Mouse (Mus musculus): ENCODE results near the gene Pigq. TPM values are rescaled to one million over a fixed set of nuclear protein-coding genes. Genes with fewer than 3 reads are reported as not detected.

The Pigq gene
- total and polyA plus RNA-seq, 3 experiments: 41.4 to 431 (median 136) TPM

DNA sequence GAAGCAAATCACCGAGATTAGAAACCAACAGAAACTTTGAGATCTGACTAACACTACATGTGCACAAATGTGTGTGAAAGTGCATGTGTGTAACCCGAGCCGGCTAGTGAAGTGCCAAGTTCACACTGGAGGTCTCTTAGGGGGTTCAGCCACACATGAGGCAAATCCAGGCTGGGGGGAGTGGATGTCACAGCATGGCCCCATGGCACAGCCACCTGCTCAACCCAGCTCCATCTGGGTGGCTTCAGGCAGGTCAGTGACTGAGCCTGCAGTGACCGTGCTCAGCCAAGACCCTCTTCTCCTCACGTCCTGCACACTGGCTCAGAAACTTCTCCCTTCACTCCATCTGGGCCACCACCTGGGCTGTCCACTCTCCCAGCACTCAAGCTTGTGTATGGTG lies 5.2 kb upstream of the Pigq start:
- TF ChIP-seq GATA2 (IDR thresholded peaks at IDR 0.05; ENCODE audit: borderline replicate concordance, low read depth, low read length): no peak

GRCm38 (mm10) chr17:25948051-25948450 lies 3.3 kb upstream of the Pigq start:
- no peak for TF ChIP-seq POLR2AphosphoS5 (IDR thresholded peaks at IDR 0.05; ENCODE audit: insufficient replicate concordance, low read depth, low read length)
- no peak for TF ChIP-seq TAL1 (conservative IDR thresholded peaks at IDR 0.05; ENCODE audit: low read depth, low read length)
- no peak for TF ChIP-seq GATA1 (IDR thresholded peaks at IDR 0.05; ENCODE audit: borderline replicate concordance, low read length)
- no peak for TF ChIP-seq GATA2 (IDR thresholded peaks at IDR 0.05; ENCODE audit: borderline replicate concordance, low read depth, low read length)
- TF ChIP-seq CTCF (IDR thresholded peaks at IDR 0.05; ENCODE audit: low read depth, low read length): no peak
- Histone ChIP-seq H3K4me1 (ENCODE audit: insufficient read depth, low read depth, low read length) (peaks cover 78% of the 10 kb centered on the region), H3K27me3 (ENCODE audit: insufficient read depth, low read length) (peaks cover 33% of the 10 kb centered on the region), H3K4me3 (ENCODE audit: low read depth, low read length) (no peak overlapping the region), H3K36me3 (replicated peaks) (no peaks in the 10 kb centered on the region), H3K9me3 (replicated peaks) (peaks cover 5% of the 10 kb centered on the region)
- no peak for ATAC-seq (ENCODE audit: extremely low read depth, insufficient number of reproducible peaks, low FRiP score, poor library complexity, severe bottlenecking)
- DNase-seq (ENCODE audit: low spot score): no peak

More for the DNA sequence above, 5.2 kb upstream of the Pigq start:
- peaks cover 59% of the 10 kb centered on the region for H3K4me1 ChIP-seq (ENCODE audit: insufficient read depth, low read depth, low read length)
- H3K9me3 ChIP-seq (replicated peaks): peaks cover 5% of the 10 kb centered on the region
- H3K4me3 ChIP-seq (ENCODE audit: low read depth, low read length): no peak overlapping the region
- no peak for DNase-seq (ENCODE audit: low spot score)
- no peak for ATAC-seq (ENCODE audit: extremely low read depth, insufficient number of reproducible peaks, low FRiP score, poor library complexity, severe bottlenecking)
- H3K27me3 ChIP-seq (ENCODE audit: insufficient read depth, low read length): peaks cover 38% of the 10 kb centered on the region
- no peaks in the 10 kb centered on the region for H3K36me3 ChIP-seq (replicated peaks)

DNA sequence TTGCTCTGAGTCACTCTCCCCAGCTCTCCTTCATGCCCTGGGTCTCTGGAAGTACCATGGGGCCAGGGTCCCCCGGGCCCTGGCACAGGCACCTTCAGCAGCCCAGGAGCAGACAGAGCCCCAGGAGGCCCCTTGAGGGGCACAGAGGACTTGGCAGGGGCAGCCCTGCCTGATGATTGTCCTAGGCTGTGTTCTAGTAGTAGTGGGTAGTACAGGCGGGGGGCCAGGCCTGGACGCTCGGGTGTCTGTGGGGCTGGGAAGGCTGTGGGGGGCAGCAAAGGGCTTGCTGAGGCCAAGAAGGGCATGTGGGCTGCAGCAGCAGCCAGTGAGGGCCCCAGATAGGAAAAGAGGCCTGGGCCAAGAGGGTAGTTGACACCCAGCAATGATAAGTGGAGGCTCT lies 2.8 kb upstream of the Pigq start:
- DNase-seq (ENCODE audit: low spot score) (no peak), ATAC-seq (ENCODE audit: extremely low read depth, insufficient number of reproducible peaks, low FRiP score, poor library complexity, severe bottlenecking) (no peak)
- Histone ChIP-seq H3K9me3 (replicated peaks) (peaks cover 5% of the 10 kb centered on the region), H3K4me1 (ENCODE audit: insufficient read depth, low read depth, low read length) (peaks cover 83% of the 10 kb centered on the region), H3K4me3 (ENCODE audit: low read depth, low read length) (no peak overlapping the region), H3K36me3 (replicated peaks) (no peaks in the 10 kb centered on the region), H3K27me3 (ENCODE audit: insufficient read depth, low read length) (peaks cover 28% of the 10 kb centered on the region)
- TF ChIP-seq GATA1 (IDR thresholded peaks at IDR 0.05; ENCODE audit: borderline replicate concordance, low read length) (no peak), GATA2 (IDR thresholded peaks at IDR 0.05; ENCODE audit: borderline replicate concordance, low read depth, low read length) (no peak), CTCF (IDR thresholded peaks at IDR 0.05; ENCODE audit: low read depth, low read length) (no peak), POLR2AphosphoS5 (IDR thresholded peaks at IDR 0.05; ENCODE audit: insufficient replicate concordance, low read depth, low read length) (no peak), TAL1 (conservative IDR thresholded peaks at IDR 0.05; ENCODE audit: low read depth, low read length) (no peak)

GRCm38 (mm10) chr17:25946891-25947290 lies 2.2 kb upstream of the Pigq start:
- DNase-seq (ENCODE audit: low spot score) (no peak), ATAC-seq (ENCODE audit: extremely low read depth, insufficient number of reproducible peaks, low FRiP score, poor library complexity, severe bottlenecking) (no peak)
- peaks cover 4% of the 10 kb centered on the region for H3K9me3 ChIP-seq (replicated peaks)
- H3K36me3 ChIP-seq (replicated peaks): no peaks in the 10 kb centered on the region
- H3K27me3 ChIP-seq (ENCODE audit: insufficient read depth, low read length): peaks cover 21% of the 10 kb centered on the region
- peak overlapping the region; percentile 14; the same call in 1 of the 2 replicates for H3K4me3 ChIP-seq (ENCODE audit: low read depth, low read length)
- no peak for TF ChIP-seq GATA2 (IDR thresholded peaks at IDR 0.05; ENCODE audit: borderline replicate concordance, low read depth, low read length)
- H3K4me1 ChIP-seq (ENCODE audit: insufficient read depth, low read depth, low read length): peaks cover 84% of the 10 kb centered on the region

DNA sequence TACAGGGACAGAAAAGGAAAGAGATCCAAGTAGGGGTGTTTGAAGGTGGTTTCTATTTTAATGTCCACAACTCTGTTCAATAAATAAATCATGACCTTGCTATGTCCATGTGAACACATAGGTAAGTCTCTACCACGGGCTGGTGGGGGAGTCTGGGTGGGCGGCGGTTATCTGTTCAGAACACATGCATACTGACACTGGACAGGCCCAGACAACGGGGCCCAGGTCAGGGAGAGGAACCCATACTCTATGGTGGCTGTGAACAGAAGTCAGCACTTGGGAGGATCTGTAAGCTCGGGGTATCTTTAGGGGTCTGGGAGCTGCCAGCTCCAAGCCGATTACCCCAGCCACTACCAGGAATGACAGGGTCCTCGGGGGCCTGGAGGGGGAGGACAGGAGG lies 1.6 kb upstream of the Pigq start:
- Histone ChIP-seq H3K4me3 (ENCODE audit: low read depth, low read length) (peak overlapping the region; percentile 14; the same call in 1 of the 2 replicates), H3K4me1 (ENCODE audit: insufficient read depth, low read depth, low read length) (peaks cover 79% of the 10 kb centered on the region), H3K27me3 (ENCODE audit: insufficient read depth, low read length) (peaks cover 16% of the 10 kb centered on the region), H3K9me3 (replicated peaks) (no peaks in the 10 kb centered on the region), H3K36me3 (replicated peaks) (no peaks in the 10 kb centered on the region)
- ATAC-seq (ENCODE audit: extremely low read depth, insufficient number of reproducible peaks, low FRiP score, poor library complexity, severe bottlenecking): no peak
- TF ChIP-seq GATA1 (IDR thresholded peaks at IDR 0.05; ENCODE audit: borderline replicate concordance, low read length) (no peak), POLR2AphosphoS5 (IDR thresholded peaks at IDR 0.05; ENCODE audit: insufficient replicate concordance, low read depth, low read length) (no peak), GATA2 (IDR thresholded peaks at IDR 0.05; ENCODE audit: borderline replicate concordance, low read depth, low read length) (no peak), CTCF (IDR thresholded peaks at IDR 0.05; ENCODE audit: low read depth, low read length) (no peak), TAL1 (conservative IDR thresholded peaks at IDR 0.05; ENCODE audit: low read depth, low read length) (no peak)
- DNase-seq (ENCODE audit: low spot score): no peak

DNA sequence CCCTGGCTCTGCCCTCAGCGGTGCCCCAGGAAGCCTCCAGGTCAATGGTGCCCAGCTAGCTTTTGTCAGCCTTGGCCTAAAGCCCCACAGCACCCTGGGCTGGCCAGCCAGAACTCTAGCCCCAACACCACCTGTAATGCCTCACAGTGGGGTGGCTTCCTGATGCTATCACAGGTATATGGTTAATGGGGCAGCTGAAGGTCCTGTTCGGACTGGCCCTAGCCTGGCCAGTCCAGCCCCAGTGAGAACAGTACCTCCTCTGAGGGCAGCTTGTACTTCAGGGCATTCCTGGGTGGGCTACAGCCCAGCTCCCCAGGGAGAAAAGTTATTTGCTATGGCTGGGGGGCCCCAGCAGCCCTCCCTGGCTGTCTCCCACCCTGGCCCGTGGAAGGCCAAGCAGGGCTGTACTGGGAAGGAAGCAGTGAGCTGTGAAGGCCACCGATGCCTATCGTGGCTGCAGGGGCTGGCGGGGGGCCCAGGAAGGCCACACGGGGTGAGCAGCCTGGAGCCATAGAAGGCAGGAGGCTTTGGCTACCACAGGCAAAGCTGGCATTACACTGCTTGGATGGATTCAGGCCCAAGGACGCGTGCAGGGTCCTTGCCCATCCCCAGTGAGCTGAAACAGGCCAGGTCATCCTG lies 900 bp upstream of the Pigq start:
- H3K4me3 ChIP-seq (ENCODE audit: low read depth, low read length): peak overlapping the region; percentile 47; the same call in 1 of the 2 replicates
- peaks cover 77% of the 10 kb centered on the region for H3K4me1 ChIP-seq (ENCODE audit: insufficient read depth, low read depth, low read length)
- no peak for TF ChIP-seq TAL1 (conservative IDR thresholded peaks at IDR 0.05; ENCODE audit: low read depth, low read length)
- TF ChIP-seq POLR2AphosphoS5 (IDR thresholded peaks at IDR 0.05; ENCODE audit: insufficient replicate concordance, low read depth, low read length): no peak
- TF ChIP-seq GATA1 (IDR thresholded peaks at IDR 0.05; ENCODE audit: borderline replicate concordance, low read length): no peak
- no peak for TF ChIP-seq GATA2 (IDR thresholded peaks at IDR 0.05; ENCODE audit: borderline replicate concordance, low read depth, low read length)
- TF ChIP-seq CTCF (IDR thresholded peaks at IDR 0.05; ENCODE audit: low read depth, low read length): no peak
- no peak for ATAC-seq (ENCODE audit: extremely low read depth, insufficient number of reproducible peaks, low FRiP score, poor library complexity, severe bottlenecking)
- DNase-seq (ENCODE audit: low spot score): no peak
- no peaks in the 10 kb centered on the region for H3K9me3 ChIP-seq (replicated peaks)
- H3K36me3 ChIP-seq (replicated peaks): peaks cover 2% of the 10 kb centered on the region
- H3K27me3 ChIP-seq (ENCODE audit: insufficient read depth, low read length): peaks cover 10% of the 10 kb centered on the region
